Mouse (Mus musculus): ENCODE data around the gene Alg3. TPM values are rescaled to one million over a fixed set of nuclear protein-coding genes. Genes with fewer than 3 reads are reported as not detected.

The Alg3 gene
- polyA plus RNA-seq, 1 experiment from 2014 or later = 28.6 TPM

DNA sequence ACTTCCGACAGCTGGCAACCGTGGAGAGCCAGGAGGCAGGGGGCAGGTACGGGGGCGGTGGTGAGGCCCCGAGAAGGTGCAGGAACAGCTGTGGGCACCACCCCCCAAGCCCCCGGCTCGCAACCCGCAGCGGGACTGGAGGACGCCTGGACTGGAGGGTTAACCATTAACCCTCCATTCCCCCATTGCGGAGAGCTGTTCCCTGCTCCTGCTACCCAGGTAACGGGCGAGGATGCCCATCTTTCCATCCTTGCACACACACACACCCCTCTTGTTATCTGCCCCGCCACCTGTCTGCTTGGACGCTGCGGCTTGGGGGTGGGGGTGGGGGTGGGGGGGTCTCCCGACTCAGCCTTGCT lies 20.9 kb downstream of the Alg3 start:
- Histone ChIP-seq H3K9ac (ENCODE audit: low read length) (no peak overlapping the region), H3K4me2 (ENCODE audit: low read depth, low read length) (peak overlapping the region; percentile 85), H3K4me1 (ENCODE audit: control insufficient read depth, insufficient read depth, low read length) (peaks cover 10% of the 10 kb centered on the region), H3K4me3 (ENCODE audit: low read length) (peak overlapping the region; percentile 57), H3K9me3 (replicated peaks; ENCODE audit: control insufficient read depth, low read length) (no peaks in the 10 kb centered on the region), H3K36me3 (ENCODE audit: control insufficient read depth, insufficient read depth) (no peaks in the 10 kb centered on the region), H3K27me3 (ENCODE audit: control insufficient read depth, insufficient read depth, low read length) (peaks cover 61% of the 10 kb centered on the region), H3K27ac (ENCODE audit: low read length) (no peak overlapping the region)
- WGBS = 3% methylated on average over 17 of the region's 17 CpGs
- no peak for ATAC-seq (replicated peaks; ENCODE audit: extremely low read depth, insufficient read depth, low FRiP score)

DNA sequence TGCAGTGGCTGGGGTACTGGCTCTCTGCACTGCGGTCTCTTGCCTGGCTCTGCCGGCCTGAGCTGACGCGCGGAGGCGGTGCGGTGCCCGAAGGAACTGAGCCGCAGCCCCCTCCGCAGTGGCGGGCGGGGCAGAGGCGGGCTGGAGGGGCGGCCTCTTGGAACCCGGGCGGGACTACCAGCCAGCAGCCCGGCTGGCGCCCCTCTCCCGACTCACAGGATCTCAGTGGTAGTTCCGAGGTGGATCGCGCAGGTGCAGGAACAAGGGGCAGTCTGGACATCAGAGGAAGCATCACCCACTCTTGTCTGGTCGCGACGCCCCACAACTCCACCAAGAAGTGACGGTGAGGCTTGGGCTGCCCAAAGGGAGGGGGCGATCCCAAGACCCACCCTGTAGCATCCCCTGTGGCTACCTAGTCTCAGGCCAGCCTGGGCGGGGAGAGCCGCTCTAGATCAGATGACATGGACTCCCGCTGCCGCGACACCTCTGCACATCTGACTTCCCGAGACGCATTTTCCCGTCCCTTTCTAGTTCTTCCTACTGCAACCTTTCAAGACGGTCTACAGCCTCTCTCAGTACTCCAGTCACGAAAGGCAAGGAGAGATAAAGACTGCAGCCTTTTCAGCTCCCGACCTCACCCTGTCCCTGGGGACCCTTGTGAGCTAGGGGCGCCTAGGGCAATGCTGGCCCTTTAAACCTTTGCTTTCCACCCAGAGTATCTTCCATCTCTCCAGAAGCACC lies 21.4 kb downstream of the Alg3 start:
- Histone ChIP-seq H3K9ac (ENCODE audit: low read length) (0 out of 2 replicates have a peak overlapping the region, but pooled peaks have one; percentile 20), H3K27me3 (ENCODE audit: control insufficient read depth, insufficient read depth, low read length) (peaks cover 57% of the 10 kb centered on the region), H3K4me1 (ENCODE audit: control insufficient read depth, insufficient read depth, low read length) (peaks cover 10% of the 10 kb centered on the region), H3K36me3 (ENCODE audit: control insufficient read depth, insufficient read depth) (no peaks in the 10 kb centered on the region), H3K9me3 (replicated peaks; ENCODE audit: control insufficient read depth, low read length) (no peaks in the 10 kb centered on the region), H3K4me3 (ENCODE audit: low read length) (peak overlapping the region; percentile 57), H3K27ac (ENCODE audit: low read length) (no peak overlapping the region), H3K4me2 (ENCODE audit: low read depth, low read length) (peak overlapping the region; percentile 85)
- 0% methylated on average over 37 of the region's 39 CpGs for WGBS
- no peak for ATAC-seq (replicated peaks; ENCODE audit: extremely low read depth, insufficient read depth, low FRiP score)

DNA sequence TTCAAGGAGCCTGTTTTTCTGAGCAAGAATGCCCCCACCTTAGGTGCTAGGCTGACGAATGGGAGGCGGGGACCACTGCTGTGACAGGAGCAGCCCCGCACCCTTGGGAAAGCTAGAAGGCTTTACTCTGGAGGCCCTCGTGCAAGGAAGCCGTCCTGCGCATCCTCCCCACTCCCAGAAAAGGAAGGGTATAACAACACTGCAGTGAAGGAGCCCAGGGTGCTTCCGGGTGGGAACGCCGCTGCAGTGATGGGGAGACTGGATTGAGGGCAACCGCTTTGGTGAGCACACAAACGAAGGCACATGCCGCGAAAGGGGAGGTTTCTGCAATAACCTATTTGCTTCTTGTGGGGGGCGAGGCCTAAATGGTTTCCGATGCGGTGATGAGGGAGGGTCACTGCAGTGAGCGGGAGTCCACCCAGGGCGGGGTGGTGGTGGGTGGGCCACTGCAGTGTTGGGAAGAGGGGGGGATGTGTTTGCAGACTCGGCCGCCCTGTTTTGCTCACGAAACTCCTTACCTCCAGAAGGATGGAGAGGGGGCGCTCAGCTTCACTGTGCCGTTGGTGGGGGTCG lies 22.1 kb downstream of the Alg3 start, which contains the start of gene Vwa5b2:
TSS of gene Vwa5b2 (plus strand) at position 106 of the 573 bp plus-strand sequence.
- no peak for ATAC-seq (replicated peaks; ENCODE audit: extremely low read depth, insufficient read depth, low FRiP score)
- Histone ChIP-seq H3K27ac (ENCODE audit: low read length) (no peak within 1 kb of the TSS), H3K36me3 (ENCODE audit: control insufficient read depth, insufficient read depth) (no peaks in the 10 kb centered on the region), H3K4me1 (ENCODE audit: control insufficient read depth, insufficient read depth, low read length) (peaks cover 10% of the 10 kb centered on the region), H3K4me2 (ENCODE audit: low read depth, low read length) (peak within 1 kb of the TSS; percentile 85), H3K27me3 (ENCODE audit: control insufficient read depth, insufficient read depth, low read length) (peaks cover 57% of the 10 kb centered on the region), H3K9me3 (replicated peaks; ENCODE audit: control insufficient read depth, low read length) (no peaks in the 10 kb centered on the region), H3K9ac (ENCODE audit: low read length) (0 out of 2 replicates have a peak within 1 kb of the TSS, but pooled peaks have one; percentile 20), H3K4me3 (ENCODE audit: low read length) (peak within 1 kb of the TSS; percentile 57)
- WGBS = under 1% methylated on average over 24 of the region's 24 CpGs

- H3K9me3 ChIP-seq (replicated peaks; ENCODE audit: control insufficient read depth, low read length) = no peaks in the 10 kb centered on the region
- no peaks in the 10 kb centered on the region for H3K4me1 ChIP-seq (ENCODE audit: control insufficient read depth, insufficient read depth, low read length)
- H3K36me3 ChIP-seq (ENCODE audit: control insufficient read depth, insufficient read depth) = peaks cover 28% of the 10 kb centered on the region
- ATAC-seq (replicated peaks; ENCODE audit: extremely low read depth, insufficient read depth, low FRiP score) = no peak
- no peak overlapping the region for H3K27ac ChIP-seq (ENCODE audit: low read length)
- H3K4me3 ChIP-seq (ENCODE audit: low read length) = no peak overlapping the region
- 64% methylated on average over 1 of the region's 1 CpGs for WGBS
- H3K27me3 ChIP-seq (ENCODE audit: control insufficient read depth, insufficient read depth, low read length) = no peaks in the 10 kb centered on the region
- H3K9ac ChIP-seq (ENCODE audit: low read length) = no peak overlapping the region
- H3K4me2 ChIP-seq (ENCODE audit: low read depth, low read length) = no peak overlapping the region
These were observed 46.5 kb downstream of the Alg3 start for GRCm38 (mm10) chr16:20565075-20565474.

DNA sequence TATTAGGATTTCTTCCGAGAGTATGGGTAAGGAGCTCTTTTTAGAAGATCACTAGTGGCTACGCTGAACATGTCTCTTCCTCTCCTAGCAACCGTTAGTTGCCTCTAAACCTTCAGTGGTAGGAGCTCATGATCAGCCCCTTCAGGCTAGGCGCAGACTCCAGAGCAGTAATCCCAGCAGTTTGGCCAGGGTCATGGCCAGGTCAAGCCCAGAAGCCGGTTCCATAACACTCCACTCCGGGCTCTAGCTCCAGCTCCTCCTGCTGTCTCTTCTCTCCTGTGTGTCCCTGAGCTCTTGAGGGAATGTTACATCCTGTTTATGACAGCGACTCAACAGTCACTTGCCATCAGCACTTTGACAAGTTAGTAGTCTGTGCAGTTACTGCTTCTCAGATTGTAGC lies 54.2 kb downstream of the Alg3 start:
- H3K9ac ChIP-seq (ENCODE audit: low read length) = no peak overlapping the region
- H3K4me1 ChIP-seq (ENCODE audit: control insufficient read depth, insufficient read depth, low read length) = no peaks in the 10 kb centered on the region
- no peak overlapping the region for H3K4me3 ChIP-seq (ENCODE audit: low read length)
- peaks cover 55% of the 10 kb centered on the region for H3K36me3 ChIP-seq (ENCODE audit: control insufficient read depth, insufficient read depth)
- ATAC-seq (replicated peaks; ENCODE audit: extremely low read depth, insufficient read depth, low FRiP score) = no peak
- 73% methylated on average over 7 of the region's 7 CpGs for WGBS
- H3K4me2 ChIP-seq (ENCODE audit: low read depth, low read length) = no peak overlapping the region
- no peak overlapping the region for H3K27ac ChIP-seq (ENCODE audit: low read length)
- no peaks in the 10 kb centered on the region for H3K27me3 ChIP-seq (ENCODE audit: control insufficient read depth, insufficient read depth, low read length)
- H3K9me3 ChIP-seq (replicated peaks; ENCODE audit: control insufficient read depth, low read length) = no peaks in the 10 kb centered on the region

MicroRNAs encoded within 50 kb of the gene (microRNA counts, 519-probe panel; counts per million panel counts)
- microRNA mmu-miR-1224 = 2,413 counts per million, percentile 54 among the panel's probes with 10 or more counts

Small RNA genes within 50 kb of the gene (microRNA-seq; reads per million reads assigned to microRNA genes)
- gene Mir1224 = 0.79 reads per million

Other genes with a start within 250 kb of the Alg3 start
- 54.0 and 64.1 TPM in 2 replicates for gene Abcc5, start 185.3 kb downstream of the Alg3 start, polyA plus RNA-seq (2015; fragmentation: Nextera tagmentation; extraction: Ambion mirVana)
- 80.6 and 80.9 TPM in 2 replicates for gene Eif2b5, start 112.9 kb downstream of the Alg3 start, polyA plus RNA-seq (2015; fragmentation: Nextera tagmentation; extraction: Ambion mirVana)
- 18.3 and 18.9 TPM in 2 replicates for gene Dvl3, start 94.8 kb downstream of the Alg3 start, polyA plus RNA-seq (2015; fragmentation: Nextera tagmentation; extraction: Ambion mirVana)
- 444 and 463 TPM in 2 replicates for gene Ap2m1, start 76.3 kb downstream of the Alg3 start, polyA plus RNA-seq (2015; fragmentation: Nextera tagmentation; extraction: Ambion mirVana)
- 49.4 and 54.0 TPM in 2 replicates for gene Abcf3, start 63.2 kb downstream of the Alg3 start, polyA plus RNA-seq (2015; fragmentation: Nextera tagmentation; extraction: Ambion mirVana)
- gene Vwa5b2, start 22.3 kb downstream of the Alg3 start, polyA plus RNA-seq (2015; fragmentation: Nextera tagmentation; extraction: Ambion mirVana) = 0.28 and 0.29 TPM in 2 replicates
- 18.9 and 19.9 TPM in 2 replicates for gene Eef1akmt4, start 142 bp downstream of the Alg3 start, polyA plus RNA-seq (2015; fragmentation: Nextera tagmentation; extraction: Ambion mirVana)
- not detected in 2 replicates for gene Gm49333, start 125 bp downstream of the Alg3 start, polyA plus RNA-seq (2015; fragmentation: Nextera tagmentation; extraction: Ambion mirVana)
- gene Camk2n2, start 9.6 kb upstream of the Alg3 start, polyA plus RNA-seq (2015; fragmentation: Nextera tagmentation; extraction: Ambion mirVana) = 0.35 and 0.37 TPM in 2 replicates
- 0.87 and 1.2 TPM in 2 replicates for gene Ece2, start 18.1 kb upstream of the Alg3 start, polyA plus RNA-seq (2015; fragmentation: Nextera tagmentation; extraction: Ambion mirVana)
- 245 and 248 TPM in 2 replicates for gene Psmd2, start 39.9 kb upstream of the Alg3 start, polyA plus RNA-seq (2015; fragmentation: Nextera tagmentation; extraction: Ambion mirVana)
- gene Eif4g1, start 56.6 kb upstream of the Alg3 start, polyA plus RNA-seq (2015; fragmentation: Nextera tagmentation; extraction: Ambion mirVana) = 113 and 120 TPM in 2 replicates
- 7.5 and 9.2 TPM in 2 replicates for gene Fam131a, start 81.5 kb upstream of the Alg3 start, polyA plus RNA-seq (2015; fragmentation: Nextera tagmentation; extraction: Ambion mirVana)
- 49.0 and 51.8 TPM in 2 replicates for gene Polr2h, start 105.9 kb upstream of the Alg3 start, polyA plus RNA-seq (2015; fragmentation: Nextera tagmentation; extraction: Ambion mirVana)
- gene Clcn2, start 106.0 kb upstream of the Alg3 start, polyA plus RNA-seq (2015; fragmentation: Nextera tagmentation; extraction: Ambion mirVana) = 3.8 TPM in 2 replicates
- 1.6 and 1.9 TPM in 2 replicates for gene Chrd, start 121.4 kb upstream of the Alg3 start, polyA plus RNA-seq (2015; fragmentation: Nextera tagmentation; extraction: Ambion mirVana)
- 0.25 and 0.34 TPM in 2 replicates for gene Thpo, start 122.8 kb upstream of the Alg3 start, polyA plus RNA-seq (2015; fragmentation: Nextera tagmentation; extraction: Ambion mirVana)